Mouse (Mus musculus) hindbrain, postnatal 0 days (tissue): ENCODE measurements at regions not wholly inside any gene's neighbourhood (a gene's known extent, or its start where the extent isn't known, plus 50 kb on each side); places are given as distances from the start of the nearest gene placed in this dataset.

Experiments
- ATAC-seq: fragments of 200-750 bp; cut with Nextera tagmentation; 2 replicates; pipeline ENCODE4 v1.8.0; 2017; ENCODE audit warnings: mild to moderate bottlenecking, moderate TSS enrichment, moderate library complexity
- DNase-seq: peaks from one replicate; pipeline ENCODE4 v3.0.0-alpha.2; 2015; ENCODE audit warnings: low spot score
- H3K27ac ChIP-seq: fragments of 300-500 bp; sonication (generic); 2 replicates; pipeline ENCODE4 v1.5.1; 2014; ENCODE audit warnings: mild to moderate bottlenecking
- H3K27me3 ChIP-seq: fragments of 300-500 bp; sonication (generic); 2 replicates; pipeline ENCODE4 v1.6.1; 2014; ENCODE audit warnings: low read length, mixed read lengths; ENCODE audit not compliant: insufficient read depth
- H3K36me3 ChIP-seq: fragments of 300-500 bp; sonication (generic); 2 replicates; pipeline ENCODE4 v1.6.1; 2014; ENCODE audit warnings: low read length, mixed read lengths; ENCODE audit not compliant: insufficient read depth
- H3K4me1 ChIP-seq: fragments of 300-500 bp; sonication (generic); 2 replicates; pipeline ENCODE4 v1.6.1; 2014; ENCODE audit warnings: antibody characterized with exemption, low read length, mixed read lengths; ENCODE audit not compliant: insufficient read depth
- H3K4me2 ChIP-seq: fragments of 300-500 bp; sonication (generic); 2 replicates; pipeline ENCODE4 v1.6.1; 2014; ENCODE audit warnings: low read depth, mild to moderate bottlenecking, low read length, moderate library complexity, mixed read lengths
- H3K4me3 ChIP-seq: fragments of 300-500 bp; sonication (generic); 2 replicates; pipeline ENCODE4 v1.5.1; 2014; ENCODE audit warnings: low read length
- H3K9ac ChIP-seq: fragments of 300-500 bp; sonication (generic); replicated peaks from 2 replicates; pipeline ENCODE4 v1.6.1; 2014; ENCODE audit warnings: mild to moderate bottlenecking, low read length, moderate library complexity, mixed read lengths
- H3K9me3 ChIP-seq: fragments of 300-500 bp; sonication (generic); 2 replicates; pipeline ENCODE4 v1.6.1; 2016; ENCODE audit warnings: low read length, mixed read lengths
- CTCF ChIP-seq: IDR thresholded peaks from 2 replicates; pipeline ENCODE4 v1.5.1; 2016; ENCODE audit warnings: antibody characterized with exemption, control low read depth, low read depth
- WGBS: fragments of 180-500 bp; shearing (Covaris S2); extraction: QIAGEN DNeasy Blood & Tissue Kit; methylation state at CpG from one replicate; pipeline ENCODE4 v1.1.7; 2014; 5-methylcytosine and 5-hydroxymethylcytosine counted together

- Histone ChIP-seq H3K27ac (no peak overlapping the region), H3K4me1 (no peaks in the 10 kb centered on the region), H3K9me3 (no peaks in the 10 kb centered on the region), H3K4me2 (no peak overlapping the region), H3K9ac (no peak overlapping the region), H3K4me3 (no peak overlapping the region), H3K36me3 (no peaks in the 10 kb centered on the region), H3K27me3 (no peaks in the 10 kb centered on the region)
- no peak for DNase-seq
- TF ChIP-seq CTCF = no peak
- ATAC-seq = no peak
- WGBS = 91% methylated on average over 6 of the region's 6 CpGs
Observed at GRCm38 (mm10) chr15:96914988-96915387, 140.8 kb downstream of the Slc38a4 start.

DNA sequence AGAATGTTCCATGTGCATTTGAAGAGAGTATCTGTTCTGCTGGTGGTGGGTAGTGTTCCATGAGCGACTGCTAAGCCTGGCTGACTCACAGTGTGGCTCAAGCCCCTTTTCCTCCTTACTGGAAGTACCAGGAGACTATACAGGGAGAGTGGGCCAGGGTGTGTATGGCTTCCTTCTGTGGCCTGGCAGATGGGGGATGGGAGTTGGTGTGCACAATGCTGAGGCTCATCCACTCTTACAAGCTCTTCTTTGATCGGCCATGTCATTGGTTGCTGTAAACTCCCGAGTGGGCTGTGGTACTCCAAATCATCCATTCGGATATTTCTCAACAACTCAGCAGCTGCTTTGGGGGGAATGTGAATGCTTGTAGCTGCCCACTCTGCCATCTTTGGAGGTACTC, 150.2 kb downstream of the Slc38a4 start:
- no peak overlapping the region for H3K4me3 ChIP-seq
- H3K9ac ChIP-seq = no peak overlapping the region
- no peaks in the 10 kb centered on the region for H3K9me3 ChIP-seq
- ATAC-seq = no peak
- 88% methylated on average over 4 of the region's 4 CpGs for WGBS
- no peak for DNase-seq
- H3K27me3 ChIP-seq = no peaks in the 10 kb centered on the region
- no peak for TF ChIP-seq CTCF
- H3K27ac ChIP-seq = no peak overlapping the region
- H3K4me2 ChIP-seq = no peak overlapping the region
- no peaks in the 10 kb centered on the region for H3K36me3 ChIP-seq
- H3K4me1 ChIP-seq = no peaks in the 10 kb centered on the region

GRCm38 (mm10) chr15:96903461-96903860, 152.3 kb downstream of the Slc38a4 start:
- DNase-seq (no peak), ATAC-seq (no peak)
- no peak overlapping the region for H3K27ac ChIP-seq
- H3K9ac ChIP-seq = no peak overlapping the region
- no peak overlapping the region for H3K4me2 ChIP-seq
- no peaks in the 10 kb centered on the region for H3K27me3 ChIP-seq
- no peak for TF ChIP-seq CTCF
- no peaks in the 10 kb centered on the region for H3K9me3 ChIP-seq
- no peaks in the 10 kb centered on the region for H3K36me3 ChIP-seq
- H3K4me3 ChIP-seq = no peak overlapping the region
- 95% methylated on average over 3 of the region's 3 CpGs for WGBS
- no peaks in the 10 kb centered on the region for H3K4me1 ChIP-seq

DNA sequence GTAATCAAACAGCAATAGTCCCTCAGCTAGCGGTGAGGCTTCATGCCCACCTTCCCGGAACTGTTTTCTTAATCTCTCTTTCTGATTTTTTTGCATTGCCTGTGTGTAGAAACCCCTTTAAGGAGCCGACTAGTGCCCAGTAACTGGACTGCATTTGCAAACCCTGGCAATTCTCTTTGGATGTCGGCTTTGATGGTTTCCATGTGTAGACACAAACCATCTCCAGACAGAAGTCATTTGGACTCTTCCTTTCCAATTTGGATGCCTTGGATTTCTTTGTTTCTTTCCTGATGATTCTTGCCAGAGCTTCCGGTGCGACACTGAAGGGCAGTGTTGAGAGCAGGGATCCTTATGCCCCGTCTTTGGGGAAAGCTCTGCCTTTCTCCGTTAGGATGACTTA, 153.0 kb downstream of the Slc38a4 start:
- no peaks in the 10 kb centered on the region for H3K4me1 ChIP-seq
- no peaks in the 10 kb centered on the region for H3K27me3 ChIP-seq
- H3K9me3 ChIP-seq = no peaks in the 10 kb centered on the region
- DNase-seq (peak; percentile 5), ATAC-seq (no peak)
- H3K27ac ChIP-seq = no peak overlapping the region
- no peak for TF ChIP-seq CTCF
- no peak overlapping the region for H3K4me3 ChIP-seq
- H3K9ac ChIP-seq = no peak overlapping the region
- no peaks in the 10 kb centered on the region for H3K36me3 ChIP-seq
- WGBS = 90% methylated on average over 8 of the region's 8 CpGs
- no peak overlapping the region for H3K4me2 ChIP-seq

DNA sequence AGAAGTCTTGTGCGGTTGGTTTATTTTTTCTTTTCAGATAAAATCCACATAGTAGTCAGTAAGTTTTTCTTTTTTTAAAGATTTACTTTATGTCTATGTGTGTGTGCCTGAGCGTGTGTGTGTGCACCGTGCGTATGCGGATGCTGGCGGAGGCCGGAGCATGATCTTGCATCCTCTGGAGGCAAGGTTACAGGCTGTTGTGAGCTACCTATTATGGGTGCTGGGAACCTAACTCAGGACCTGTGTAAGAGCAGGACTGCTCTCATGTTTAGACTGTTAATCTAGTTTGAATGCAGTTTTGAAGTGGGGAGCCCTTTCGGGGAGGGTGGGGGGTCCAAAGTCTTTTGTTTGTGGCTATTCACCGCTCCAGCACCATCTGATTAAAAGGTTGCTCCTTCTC, 154.1 kb downstream of the Slc38a4 start:
- DNase-seq (no peak), ATAC-seq (no peak)
- TF ChIP-seq CTCF = no peak
- 95% methylated on average over 9 of the region's 9 CpGs for WGBS
- no peak overlapping the region for H3K4me2 ChIP-seq
- no peaks in the 10 kb centered on the region for H3K9me3 ChIP-seq
- no peaks in the 10 kb centered on the region for H3K4me1 ChIP-seq
- H3K27me3 ChIP-seq = no peaks in the 10 kb centered on the region
- H3K9ac ChIP-seq = no peak overlapping the region
- no peak overlapping the region for H3K27ac ChIP-seq
- no peak overlapping the region for H3K4me3 ChIP-seq
- H3K36me3 ChIP-seq = no peaks in the 10 kb centered on the region

GRCm38 (mm10) chr15:96898285-96898684, 157.5 kb downstream of the Slc38a4 start:
- Histone ChIP-seq H3K4me1 (no peaks in the 10 kb centered on the region), H3K27me3 (no peaks in the 10 kb centered on the region), H3K27ac (no peak overlapping the region), H3K9me3 (no peaks in the 10 kb centered on the region), H3K4me2 (no peak overlapping the region), H3K9ac (no peak overlapping the region), H3K36me3 (no peaks in the 10 kb centered on the region), H3K4me3 (no peak overlapping the region)
- DNase-seq = no peak
- no peak for ATAC-seq
- WGBS = 86% methylated on average over 3 of the region's 3 CpGs
- no peak for TF ChIP-seq CTCF

DNA sequence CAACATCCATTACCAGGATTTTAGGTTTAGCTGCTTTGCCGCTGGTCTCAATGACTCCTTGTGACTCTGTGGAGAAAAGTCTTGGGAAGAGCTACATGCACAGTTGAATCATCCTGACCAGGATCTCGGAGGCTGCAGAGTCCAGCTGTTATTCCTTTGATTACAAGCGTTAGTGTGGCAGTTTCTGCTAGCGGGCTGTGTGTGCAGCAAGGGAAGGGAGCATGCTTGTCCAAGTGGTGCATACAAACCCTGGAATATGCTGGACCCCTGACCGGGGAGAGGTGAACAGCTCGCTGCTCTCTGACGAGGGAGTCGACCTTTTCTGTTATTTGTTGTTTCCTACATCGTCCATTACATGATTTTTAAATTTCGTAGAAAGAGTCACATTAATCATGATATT, 170.9 kb downstream of the Slc38a4 start:
- ATAC-seq (no peak), DNase-seq (no peak)
- 71% methylated on average over 10 of the region's 10 CpGs for WGBS
- Histone ChIP-seq H3K4me2 (no peak overlapping the region), H3K4me3 (no peak overlapping the region), H3K27ac (no peak overlapping the region), H3K36me3 (no peaks in the 10 kb centered on the region), H3K27me3 (no peaks in the 10 kb centered on the region), H3K9ac (no peak overlapping the region), H3K4me1 (no peaks in the 10 kb centered on the region), H3K9me3 (no peaks in the 10 kb centered on the region)
- no peak for TF ChIP-seq CTCF
